Mouse (Mus musculus) frontal cortex, postnatal 25 days (tissue): ENCODE measurements at regions not wholly inside any gene's neighbourhood (a gene's known extent, or its start where the extent isn't known, plus 50 kb on each side); places are given as distances from the start of the nearest gene placed in this dataset.
A peak's percentile ranks its signal among the peaks of the same experiment; 100 is the strongest.

Experiments used
- DNase-seq, 2 experiments: peaks; one replicate each; pipeline ENCODE4 v3.0.0; 2022; ENCODE audit warnings: low spot score in 2 of 2

- peak; percentile 16 to 27 for DNase-seq
Observed at GRCm38 (mm10) chr13:71008216-71008615, 166.6 kb upstream of the Adamts16 start.

GRCm38 (mm10) chr13:71006117-71006516, 164.5 kb upstream of the Adamts16 start:
- DNase-seq, result peak; percentile 9 to 49

DNA sequence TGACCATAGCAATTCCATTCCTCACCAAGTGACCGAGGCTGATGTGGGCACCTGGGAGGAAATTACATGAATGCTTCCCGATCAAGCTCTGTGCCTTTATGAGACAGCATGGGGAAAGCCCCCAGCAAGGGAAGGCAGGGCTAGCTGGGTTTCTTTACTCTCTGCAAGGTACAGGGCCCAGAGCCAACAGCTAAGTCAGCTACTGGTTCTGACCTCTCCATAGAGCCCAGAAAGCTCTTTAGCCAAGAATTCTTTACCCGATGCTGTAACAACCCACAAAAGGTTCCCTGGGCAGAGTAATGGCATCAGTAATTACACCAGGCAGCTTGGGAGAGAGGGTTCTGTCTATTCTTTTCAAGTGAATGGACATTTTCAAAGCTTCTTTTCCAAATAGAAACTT, 161.9 kb upstream of the Adamts16 start:
- no peak for DNase-seq

GRCm38 (mm10) chr13:71001278-71001677, 159.7 kb upstream of the Adamts16 start:
- DNase-seq, result peak; percentile 78

- no peak for DNase-seq
Observed at GRCm38 (mm10) chr13:71000422-71001008, 158.9 kb upstream of the Adamts16 start.

DNA sequence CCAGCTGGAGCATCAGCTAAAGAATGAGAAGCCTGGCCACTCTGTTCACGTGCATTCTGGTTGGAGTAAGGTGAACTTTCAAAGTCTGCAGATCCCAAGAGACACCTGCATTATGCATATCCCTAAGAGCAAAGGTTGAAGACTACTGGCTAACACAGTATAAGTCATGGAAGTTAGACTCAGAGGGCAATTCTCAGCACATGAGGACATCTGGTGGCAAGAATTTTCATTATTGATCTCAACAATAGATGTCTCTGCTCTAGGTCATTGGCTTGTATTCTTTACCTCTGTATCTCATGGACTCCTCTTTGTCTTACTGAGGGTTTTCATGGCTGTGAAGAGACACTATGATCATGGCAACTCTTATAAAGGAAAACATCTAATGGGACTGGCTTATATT, 151.9 kb upstream of the Adamts16 start:
- no peak for DNase-seq

GRCm38 (mm10) chr13:70989999-70990645, 148.5 kb upstream of the Adamts16 start:
- no peak for DNase-seq

- no peak for DNase-seq
Observed at GRCm38 (mm10) chr13:70979344-70979743, 137.7 kb upstream of the Adamts16 start.

DNA sequence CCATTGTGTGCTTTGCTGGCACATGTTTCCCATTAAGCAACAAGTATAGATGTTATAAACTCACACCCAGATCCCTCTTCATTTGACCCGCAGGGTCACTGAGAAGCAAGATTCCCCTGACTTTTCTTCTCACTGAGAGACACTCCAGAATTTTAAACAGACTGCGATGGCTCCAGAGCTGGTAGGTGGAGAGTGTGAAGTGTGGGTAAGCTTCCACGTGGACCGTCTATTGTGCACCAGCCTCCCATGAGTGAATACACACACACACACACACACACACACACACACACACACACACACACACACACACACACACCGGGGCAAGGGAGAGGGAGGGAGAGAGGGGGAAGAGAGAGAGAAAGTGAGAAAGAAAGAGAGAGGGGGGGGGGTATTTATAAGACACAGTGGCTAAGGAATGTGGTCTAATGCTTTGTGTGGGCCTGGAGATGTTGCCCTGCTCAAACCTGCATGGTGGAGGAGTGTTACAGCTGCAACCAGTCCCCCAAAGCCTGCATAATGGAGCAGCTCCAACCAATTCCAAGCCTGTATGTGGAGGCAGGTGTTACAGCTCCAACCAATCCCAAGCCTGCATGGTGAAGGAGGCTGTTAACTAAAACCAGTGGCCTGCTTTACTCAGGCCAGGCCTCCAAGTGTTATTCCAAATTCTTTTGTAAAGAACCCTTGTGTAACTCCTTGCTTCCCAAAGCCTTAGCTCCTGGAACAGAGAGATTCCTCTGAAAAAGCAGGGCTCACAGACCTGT, 137.1 kb upstream of the Adamts16 start:
- DNase-seq, result no peak

DNA sequence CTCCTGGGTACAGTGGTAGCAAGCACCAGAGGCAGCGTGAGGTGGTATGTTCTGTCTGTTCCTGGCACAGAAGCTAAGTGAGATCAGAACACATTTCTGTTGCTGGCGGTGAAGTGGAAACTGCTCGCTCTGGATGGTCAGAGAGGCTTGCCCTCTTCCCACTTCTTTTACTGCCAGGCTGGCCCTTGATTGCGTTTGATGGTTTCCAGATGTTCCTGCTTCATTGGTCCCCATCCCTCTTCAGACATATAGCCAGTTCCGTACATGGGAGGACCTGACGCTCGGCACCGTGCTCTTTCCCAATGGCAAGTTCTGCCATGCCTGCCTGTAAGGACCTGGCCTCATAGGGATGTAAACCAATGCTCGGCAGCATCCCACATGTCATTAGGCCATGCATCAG, 128.0 kb upstream of the Adamts16 start:
- DNase-seq, result no peak

GRCm38 (mm10) chr13:70967781-70968180, 126.2 kb upstream of the Adamts16 start:
- no peak for DNase-seq

DNA sequence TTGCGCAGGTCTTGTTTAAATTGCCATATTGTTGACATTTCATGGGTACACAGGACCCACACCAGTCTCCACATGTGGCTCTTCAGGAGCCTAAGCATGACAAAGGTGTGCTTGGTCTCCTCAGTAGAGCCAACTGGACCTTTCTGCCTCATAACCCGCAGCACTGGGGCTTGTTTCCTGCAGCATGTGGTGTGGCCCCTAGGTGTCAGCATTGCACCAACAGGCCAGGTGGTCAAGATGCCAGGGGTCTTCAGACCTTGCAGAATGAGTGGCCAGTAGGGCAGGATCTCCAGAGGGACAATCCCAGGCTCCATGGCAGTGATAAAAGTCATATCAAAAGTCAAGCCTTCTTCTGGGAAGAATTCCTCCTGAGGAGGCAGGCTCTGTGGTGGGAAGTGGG, 121.8 kb upstream of the Adamts16 start:
- DNase-seq, result no peak

GRCm38 (mm10) chr13:70934309-70935037, 92.9 kb upstream of the Adamts16 start:
- DNase-seq, result no peak

- DNase-seq, result no peak
Observed at GRCm38 (mm10) chr13:70913834-70914233, 72.2 kb upstream of the Adamts16 start.

- no peak for DNase-seq
Observed at GRCm38 (mm10) chr13:70910934-70911333, 69.3 kb upstream of the Adamts16 start.

DNA sequence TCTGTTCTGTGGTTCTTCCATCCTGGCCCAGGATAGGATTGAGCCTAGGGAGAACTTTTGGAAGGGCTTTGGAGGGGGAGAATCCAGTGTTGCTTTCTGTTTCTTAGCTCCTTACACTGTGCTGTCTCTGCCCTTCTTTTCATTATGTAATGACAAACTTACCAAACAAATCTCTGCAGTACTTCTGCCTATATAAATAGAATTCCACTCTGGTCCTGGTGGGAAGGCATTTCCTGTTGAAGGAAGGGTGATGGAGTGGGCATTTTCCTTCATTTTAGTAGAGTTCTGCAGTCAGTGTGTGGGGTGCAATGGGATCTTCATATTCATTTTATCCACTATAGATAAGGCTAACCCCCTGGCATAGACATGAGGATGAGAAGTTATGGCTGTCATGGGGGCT, 63.2 kb upstream of the Adamts16 start:
- no peak for DNase-seq

DNA sequence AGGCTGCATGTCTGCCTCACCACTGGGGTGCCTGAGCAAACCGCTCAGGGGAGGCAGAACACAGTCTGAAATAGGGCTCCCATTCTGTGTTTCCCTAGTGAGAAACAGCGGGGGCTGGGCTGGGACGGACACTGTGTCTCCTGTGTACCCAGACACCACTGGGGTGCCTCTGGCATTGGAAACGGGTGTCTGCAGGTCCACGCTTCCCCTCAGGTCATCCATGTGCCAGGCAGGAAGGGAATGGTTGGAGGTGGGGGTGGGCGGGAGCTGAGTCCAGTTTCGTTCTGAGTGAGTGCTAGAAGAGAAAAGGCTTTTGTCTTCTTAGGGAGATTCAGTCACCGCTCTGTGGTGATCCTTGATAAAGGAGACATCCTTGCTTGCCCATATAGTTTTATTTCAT, 62.2 kb upstream of the Adamts16 start:
- no peak for DNase-seq

- no peak for DNase-seq
Observed at GRCm38 (mm10) chr13:70903150-70903549, 61.5 kb upstream of the Adamts16 start.

- no peak for DNase-seq
Observed at GRCm38 (mm10) chr13:70902727-70903126, 61.1 kb upstream of the Adamts16 start.

GRCm38 (mm10) chr13:70891634-70892033, 50.0 kb upstream of the Adamts16 start:
- DNase-seq, result no peak
